Mouse (Mus musculus): ENCODE measurements at regions not wholly inside any gene's neighbourhood (a gene's known extent, or its start where the extent isn't known, plus 50 kb on each side); places are given as distances from the start of the nearest gene placed in this dataset.

DNA sequence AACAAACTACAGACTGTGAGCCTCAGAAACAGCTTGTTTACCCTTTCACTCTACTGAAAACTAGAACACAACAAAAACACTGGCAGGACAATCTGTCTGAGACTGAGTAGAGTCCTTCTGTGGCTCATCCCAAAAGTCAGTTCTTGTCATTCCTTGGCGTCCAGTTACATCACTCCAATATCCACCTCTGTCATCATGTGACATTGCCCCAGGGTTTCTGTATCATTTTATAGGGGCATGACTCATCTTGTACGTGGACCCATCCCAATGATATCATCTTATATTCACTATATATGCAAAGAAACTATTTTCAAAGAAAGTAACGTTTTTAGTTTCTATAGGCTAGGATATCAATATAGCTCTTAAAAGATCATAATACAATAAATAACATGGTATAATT is 152.3 kb downstream of the Dkk2 start:
- DNase-seq: no peak

DNA sequence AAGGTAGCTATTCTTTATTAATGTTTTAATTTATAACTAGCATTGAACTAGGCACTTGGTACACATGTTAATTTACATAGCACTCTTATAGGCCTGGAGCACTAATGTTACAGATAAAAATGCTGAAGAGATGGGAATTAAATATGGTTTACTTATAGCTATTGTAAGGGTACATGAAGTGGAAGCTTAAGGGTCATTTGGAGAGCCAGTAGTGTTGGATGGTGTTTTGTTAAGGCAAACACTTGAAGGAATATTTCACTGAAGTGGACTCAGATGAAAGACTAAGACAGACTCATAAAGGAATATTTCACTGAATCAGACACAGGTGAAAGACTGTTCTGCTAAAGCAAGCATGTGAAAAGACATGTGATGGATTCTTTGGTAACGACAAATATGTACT is 172.7 kb downstream of the Dkk2 start:
- no peak for DNase-seq

DNA sequence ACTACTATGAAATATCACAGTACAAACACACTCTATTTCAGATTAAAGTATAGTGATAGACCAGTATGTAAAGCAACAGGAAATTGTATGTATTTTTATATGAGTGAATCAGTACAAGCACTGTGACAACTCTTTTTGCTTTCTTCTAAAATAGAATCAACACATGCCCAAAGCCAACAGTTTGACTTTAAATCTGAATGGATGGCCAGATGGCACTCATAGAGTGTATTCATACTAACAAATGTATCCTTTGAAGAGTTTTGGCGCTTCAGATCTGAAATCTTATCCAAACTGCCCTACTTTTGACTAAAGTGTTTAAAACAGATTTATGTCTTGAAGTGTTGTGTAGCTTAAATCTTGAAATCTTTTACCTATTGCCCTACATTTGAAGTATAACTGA is 184.5 kb downstream of the Dkk2 start:
- DNase-seq: no peak

DNA sequence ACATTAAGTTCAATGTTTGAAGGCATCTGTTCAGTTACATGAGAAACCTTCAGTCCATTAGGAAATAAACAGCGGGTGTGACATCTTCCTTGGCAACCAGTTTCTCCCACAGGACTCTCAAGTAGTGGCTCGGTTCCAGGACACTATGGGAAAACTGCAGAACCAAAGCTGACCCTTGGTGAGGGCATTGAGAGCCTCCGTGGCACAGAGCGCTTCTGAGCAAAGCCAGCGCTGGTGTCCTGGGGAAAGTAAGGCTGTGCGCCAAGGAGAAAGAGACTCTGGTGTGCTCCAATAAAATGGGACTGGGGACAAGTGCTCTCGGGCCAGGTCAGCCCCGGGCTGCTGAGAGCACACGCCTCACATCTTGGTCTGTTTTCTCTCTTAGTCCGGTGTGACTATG is 189.7 kb downstream of the Dkk2 start:
- DNase-seq: no peak

DNA sequence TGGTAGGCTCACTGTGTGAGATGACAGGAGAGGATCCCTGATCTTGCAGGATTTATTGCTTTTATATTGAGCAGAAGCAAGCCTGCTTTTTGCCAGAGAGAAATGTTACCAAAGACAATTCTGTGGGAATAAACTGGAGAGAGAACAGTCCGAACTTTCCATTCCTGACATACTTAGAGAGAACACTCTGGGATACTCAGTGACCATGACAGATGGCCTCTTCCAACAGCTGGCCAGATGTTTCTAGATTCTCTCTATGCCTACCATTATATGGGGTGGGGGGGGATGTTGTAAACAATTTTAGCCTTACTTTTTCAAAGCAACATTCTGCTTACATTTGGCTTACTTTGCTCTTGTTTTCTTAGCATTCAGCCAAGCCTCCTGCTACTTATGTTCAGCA is 192.7 kb downstream of the Dkk2 start:
- no peak for DNase-seq

DNA sequence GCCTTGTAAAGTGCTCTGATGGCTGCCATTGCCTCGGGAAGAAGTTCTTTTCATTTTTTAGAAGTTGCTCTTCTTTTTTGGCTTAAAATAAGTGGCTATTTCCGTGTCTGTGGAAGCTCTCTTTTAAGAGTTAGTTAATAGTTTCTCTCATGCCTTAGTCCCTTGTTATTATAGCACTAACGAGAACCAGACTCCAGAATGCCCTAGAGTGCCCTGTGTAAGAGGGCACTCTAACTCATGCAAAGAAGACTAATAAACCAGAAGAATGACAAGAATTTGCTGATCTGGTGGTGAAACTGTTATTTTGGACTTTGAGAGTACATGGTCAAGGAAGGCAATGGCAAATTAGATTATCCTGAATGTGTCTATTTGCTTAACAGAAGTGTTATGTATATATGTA is 202.6 kb downstream of the Dkk2 start:
- no peak for DNase-seq

DNA sequence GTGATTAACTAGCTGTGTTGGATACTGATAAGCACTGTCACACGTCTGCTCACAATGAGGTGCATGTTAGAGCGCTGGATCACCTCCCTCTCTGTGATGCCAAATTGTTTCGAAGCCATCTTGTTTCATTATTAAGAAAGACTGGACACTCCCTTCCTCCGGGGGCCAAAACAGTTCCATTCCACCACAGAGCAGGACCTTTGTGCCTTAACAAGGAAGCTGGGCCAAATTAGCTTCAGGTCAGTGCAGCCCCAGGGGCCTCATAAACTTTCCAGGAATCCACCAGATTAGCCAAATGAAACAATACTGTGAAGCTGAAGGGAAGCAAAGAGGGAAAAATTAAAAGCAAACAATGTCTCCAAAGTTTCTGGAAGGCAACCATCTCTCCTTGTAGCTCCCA is 241.9 kb downstream of the Dkk2 start:
- no peak for DNase-seq

DNA sequence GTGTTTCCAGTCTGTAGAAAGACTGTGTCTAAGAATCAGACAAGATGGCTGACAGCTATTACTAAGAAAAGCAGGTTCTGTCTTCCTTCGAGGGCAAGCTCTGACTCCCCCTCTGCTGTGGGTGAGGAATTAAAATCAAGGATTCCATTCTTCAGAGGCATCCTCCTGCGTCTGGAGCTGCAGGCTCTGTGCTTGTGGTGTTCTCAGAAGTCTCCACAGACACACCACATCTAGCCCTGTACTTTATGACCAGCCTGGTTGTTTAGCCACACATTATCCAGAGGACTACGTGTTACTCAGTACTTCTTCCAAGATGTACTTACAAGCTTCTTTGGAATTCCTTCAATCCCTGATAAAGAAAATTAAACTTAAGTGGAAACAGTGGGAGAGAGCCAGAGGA is 258.5 kb downstream of the Dkk2 start:
- DNase-seq: no peak

DNA sequence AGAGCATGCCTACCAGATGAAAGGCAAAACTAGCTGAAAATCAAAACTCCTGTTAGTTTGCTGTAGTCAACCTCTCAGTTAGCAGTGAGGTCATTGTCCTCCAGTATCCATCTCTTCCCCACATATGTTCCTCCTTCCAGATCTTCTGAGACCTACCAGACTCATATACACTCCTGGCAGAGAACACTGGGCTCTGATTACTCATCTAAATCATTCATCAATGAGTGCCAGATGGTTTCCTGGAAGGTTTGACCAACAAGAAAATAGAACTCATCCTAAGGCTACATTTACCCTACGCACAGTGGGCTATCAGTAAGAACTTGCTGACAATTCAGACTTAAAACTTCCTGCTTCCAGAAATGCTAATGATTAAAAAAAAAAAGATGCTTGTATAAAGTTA is 260.8 kb downstream of the Dkk2 start:
- no peak for DNase-seq

DNA sequence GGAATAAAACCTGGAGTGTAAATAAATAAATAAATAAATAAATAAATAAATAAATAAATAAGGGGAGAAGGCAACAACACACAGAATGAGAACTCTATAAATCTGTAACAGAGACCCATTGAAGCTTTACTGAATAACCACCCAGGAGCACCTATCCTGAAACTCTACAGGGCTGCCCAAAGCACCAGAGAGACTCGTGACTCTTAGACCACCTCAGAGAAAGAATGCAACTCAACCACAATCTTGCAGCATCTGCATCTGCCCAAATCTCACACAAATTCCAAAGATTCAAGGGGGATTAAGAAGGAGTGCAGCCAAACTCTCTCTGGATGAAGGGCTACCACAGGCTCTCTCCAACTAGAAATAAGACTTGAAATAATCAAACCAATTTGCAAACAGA is 264.5 kb downstream of the Dkk2 start:
- DNase-seq: no peak

DNA sequence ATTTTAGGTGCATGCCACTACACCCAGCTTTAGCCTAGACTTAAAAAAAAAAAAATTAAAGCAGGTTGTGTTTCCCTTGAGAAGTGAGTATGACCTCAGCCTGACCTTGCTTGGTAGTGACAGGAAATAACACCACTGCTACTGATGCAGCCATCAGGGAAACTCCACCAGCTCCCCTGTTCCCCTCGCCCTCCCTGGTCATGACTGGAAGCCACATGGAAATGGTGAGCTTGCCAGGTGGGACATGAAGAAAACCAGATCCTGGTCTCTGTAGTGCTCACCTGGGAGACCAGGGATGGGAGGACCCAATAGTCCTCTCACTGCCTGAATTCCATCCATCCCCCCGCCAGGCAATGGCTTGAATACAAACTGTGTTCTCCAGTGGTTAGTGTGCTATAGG is 268.1 kb downstream of the Dkk2 start:
- DNase-seq: no peak

DNA sequence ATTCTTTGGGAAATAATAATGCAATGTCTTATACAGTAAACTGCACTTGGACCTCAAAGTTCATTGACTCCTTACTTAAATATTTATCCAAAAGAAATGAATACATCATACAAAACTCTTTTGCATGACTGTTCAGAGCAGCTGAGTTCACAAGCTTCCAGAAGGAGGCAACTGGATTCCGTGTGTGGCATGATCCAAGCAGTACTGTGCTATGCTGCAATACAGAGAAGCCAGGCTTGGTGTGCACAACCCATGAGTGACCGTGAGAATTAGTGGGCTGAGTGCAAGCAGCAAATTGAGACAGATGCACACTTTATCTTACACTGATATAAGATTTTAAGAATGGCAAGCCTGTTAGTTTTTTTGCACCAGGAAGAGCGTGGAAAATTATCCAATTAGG is 270.0 kb upstream of the Gimd1 start:
- no peak for DNase-seq

DNA sequence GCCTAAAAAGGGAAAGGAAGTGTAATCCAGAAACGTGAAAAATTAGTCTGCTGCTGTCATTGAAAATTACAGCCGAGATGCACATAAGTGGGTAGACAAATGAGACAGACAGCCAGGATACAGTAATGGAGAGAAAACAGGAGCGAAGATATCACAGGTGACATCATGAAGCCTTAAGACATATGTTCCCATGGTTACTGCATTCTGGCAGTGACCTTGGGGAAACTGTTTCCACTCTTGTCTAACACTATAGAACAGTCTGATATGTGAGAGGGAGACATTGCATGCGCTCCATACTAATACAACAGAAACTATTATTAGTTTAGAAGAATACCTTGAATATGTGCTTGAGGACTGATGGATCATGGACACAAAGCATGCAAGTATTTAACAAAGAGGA is 254.0 kb upstream of the Gimd1 start:
- no peak for DNase-seq

DNA sequence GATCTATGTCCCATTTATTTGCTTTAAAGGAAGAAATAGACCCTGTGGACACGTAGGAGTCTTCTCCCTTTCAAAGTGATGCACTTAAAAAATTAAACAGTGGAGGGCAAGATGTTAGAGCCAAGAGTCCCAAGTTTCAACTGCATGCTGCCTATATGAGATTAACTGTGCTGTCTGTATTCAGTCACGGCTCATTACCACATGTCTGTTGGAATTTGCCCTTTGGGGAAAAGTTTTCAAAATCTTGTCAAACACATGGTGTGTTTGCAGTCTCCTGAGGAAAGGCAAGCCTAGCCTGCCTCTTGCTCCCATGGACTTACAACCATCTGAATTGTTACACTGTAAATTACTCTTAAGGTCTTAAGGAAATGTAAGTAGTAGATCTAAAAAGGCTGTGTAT is 211.9 kb upstream of the Gimd1 start:
- DNase-seq: no peak

DNA sequence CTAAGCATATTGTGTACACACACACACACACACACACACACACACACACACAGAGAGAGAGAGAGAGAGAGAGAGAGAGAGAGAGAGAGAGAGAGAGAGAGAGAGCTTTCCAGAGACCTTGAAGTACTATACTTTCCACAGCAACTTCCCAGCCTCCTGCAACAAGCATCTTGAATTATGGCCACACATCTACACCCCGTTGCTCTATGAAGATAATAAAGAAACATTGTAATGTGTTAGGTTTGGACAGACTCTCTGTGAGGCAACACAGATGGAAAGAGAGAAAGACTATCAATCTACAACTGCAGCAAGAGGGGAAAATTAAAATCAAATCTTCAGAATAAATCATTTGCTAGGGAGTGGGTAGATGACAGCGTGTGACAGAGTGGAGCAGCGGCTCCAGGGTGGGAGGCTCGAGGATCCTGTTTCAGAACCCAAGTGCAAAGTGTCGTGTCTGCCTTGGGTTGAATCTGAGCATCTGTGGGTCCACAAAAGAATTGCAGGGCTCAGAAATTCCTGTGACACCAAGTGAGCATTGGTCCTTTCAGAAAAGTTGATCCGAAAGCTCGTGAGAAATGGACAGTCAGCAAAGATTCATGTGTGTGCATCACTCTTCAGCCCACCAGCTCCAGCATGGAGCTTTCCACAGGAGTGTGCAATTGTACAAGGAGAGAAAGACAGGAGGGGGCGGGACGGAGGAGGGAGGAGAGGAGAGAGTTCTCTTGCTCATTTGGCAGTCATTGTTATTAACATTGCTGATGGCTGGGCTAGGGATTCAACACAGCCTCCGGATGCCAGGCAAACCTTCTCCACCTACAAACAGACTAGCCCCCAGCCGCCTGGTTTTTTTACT is 203.6 kb upstream of the Gimd1 start:
- no peak for DNase-seq

DNA sequence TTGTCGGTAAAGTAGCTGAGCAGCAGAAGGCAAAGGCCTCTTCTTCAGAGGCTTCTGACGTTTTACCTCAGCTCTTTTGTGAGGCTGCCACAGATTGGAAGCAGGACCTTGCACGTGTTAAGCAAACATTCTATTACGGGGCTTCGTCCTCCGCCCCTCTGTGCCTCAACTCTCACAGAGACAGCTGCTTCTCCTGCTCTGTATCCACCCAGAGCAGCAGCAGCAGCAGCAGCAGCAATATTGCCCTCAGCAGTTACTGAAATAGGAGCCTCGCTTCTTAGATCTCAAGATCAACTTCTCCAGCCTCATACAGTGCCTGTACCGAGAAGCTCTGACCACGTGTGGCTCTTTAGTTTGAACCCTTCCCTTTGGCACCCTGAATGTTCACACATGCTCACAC is 202.4 kb upstream of the Gimd1 start:
- no peak for DNase-seq

DNA sequence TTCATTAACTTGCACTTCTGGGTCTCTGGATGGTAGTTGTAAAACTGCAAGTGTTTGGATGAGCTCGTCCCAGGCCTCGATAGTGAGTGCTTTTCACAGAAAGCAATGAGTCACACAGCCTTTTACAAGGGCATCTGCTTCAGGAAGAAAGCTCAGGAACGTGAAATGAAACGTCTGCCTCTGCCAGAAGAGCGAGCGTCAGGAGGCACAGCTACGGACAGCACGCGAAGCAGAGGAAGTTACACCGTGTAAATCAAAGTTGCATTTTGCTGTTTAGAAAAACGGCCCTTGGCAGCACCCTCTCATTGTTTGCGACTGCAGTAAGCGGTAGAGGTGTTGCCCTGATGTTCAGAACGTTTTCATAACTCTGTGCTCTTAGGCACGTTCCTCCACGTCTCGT is 201.5 kb upstream of the Gimd1 start:
- no peak for DNase-seq

DNA sequence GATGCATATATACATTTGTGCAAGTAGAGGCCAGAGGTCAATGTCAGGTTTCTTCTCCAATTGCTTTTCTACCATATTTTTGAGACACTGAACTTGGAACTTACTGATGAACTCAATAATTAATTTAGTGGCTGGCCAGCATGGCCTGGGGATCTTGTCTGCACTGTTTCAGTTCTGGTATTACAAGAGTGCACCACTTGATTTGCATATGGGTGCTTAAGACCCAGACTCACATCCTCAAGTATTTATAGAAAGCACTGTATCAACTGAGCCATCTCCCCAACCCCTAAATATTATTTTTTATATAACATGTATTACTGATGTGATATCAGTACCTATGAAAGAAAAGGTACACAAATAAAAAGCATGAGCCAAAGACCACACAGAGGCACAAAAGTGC is 197.8 kb upstream of the Gimd1 start:
- DNase-seq: no peak

DNA sequence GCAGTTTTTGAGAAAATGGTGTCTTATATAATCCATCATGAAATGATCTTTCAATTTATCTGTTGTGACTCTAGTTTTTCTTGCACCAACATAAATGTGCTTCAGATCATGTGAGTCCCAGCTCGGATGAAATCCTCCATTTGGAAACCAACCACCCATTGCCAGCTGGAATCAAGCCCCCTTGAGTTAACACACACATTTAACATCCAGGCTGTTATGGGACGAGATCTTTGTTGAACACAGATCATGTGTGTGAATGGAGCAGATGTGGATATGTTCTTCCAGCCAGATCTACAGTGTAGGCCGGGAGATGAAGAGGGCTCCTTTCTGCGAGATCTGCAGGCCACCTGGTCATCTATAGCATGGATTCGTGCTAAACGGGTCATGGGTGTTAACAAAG is 188.4 kb upstream of the Gimd1 start:
- DNase-seq: no peak

DNA sequence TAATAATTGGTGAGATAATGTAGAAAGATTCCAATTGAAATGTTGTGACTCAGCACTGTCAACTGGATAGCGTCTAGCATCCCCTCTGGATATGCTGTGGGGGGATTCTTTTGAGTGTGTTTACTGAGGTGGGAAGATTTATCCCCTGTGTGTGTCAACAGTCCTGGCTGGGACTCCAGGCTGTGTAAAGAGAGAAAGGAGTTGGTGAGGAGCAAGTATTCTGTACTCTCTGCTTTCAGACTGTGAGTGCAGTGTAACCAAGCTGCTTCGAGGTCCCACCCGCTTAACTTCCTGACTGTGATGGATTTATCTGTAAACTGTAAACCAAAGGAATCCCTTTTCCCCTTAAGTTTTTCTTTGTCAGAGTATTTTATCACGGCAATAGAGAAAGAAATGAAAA is 175.7 kb upstream of the Gimd1 start:
- DNase-seq: no peak

DNA sequence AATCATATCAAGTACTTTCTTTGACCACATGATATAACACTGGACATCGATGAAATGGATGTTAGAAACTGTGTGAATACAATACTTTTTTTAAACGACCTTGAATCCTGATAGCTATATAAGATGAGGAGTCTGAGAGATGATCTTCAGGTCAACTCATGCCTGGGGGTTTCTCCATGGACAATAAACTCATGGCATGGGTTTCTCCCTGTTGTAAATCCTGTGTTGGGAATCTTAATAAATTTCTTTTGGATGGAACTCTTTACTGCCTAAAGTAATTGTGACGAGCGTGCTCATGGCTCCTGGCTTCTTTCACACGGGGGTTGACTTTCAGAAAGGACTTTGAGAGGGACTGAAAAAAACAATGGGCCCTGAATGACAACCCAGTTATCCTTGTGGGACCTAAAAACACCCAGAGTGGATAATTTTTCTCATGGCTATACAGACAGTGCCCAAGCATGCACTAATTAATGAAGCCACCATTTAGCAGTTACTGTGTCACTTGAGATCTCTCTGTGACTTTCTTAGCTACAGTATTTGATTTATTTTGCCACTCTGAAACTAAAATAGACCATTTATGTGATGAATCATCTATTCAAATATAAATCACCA is 167.2 kb upstream of the Gimd1 start:
- no peak for DNase-seq

DNA sequence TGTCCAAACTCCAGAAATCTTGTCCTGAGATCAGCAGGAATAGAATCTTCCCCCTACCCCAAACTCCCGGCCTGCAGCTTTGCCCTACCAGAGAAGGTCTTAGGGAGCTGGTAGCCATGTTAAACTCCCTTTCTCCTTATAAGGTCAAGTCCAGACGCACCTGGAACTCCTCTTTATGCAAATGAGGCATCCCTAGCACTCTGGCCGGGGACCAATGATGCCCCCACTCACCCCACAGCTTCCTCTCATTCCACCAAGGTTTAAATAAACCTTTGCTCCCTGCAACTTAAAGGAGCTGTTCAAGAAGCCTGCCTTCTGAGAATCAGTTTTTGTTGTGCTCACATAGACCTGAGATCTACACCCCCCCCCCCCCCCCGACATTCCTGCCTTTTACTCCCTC is 158.6 kb upstream of the Gimd1 start:
- DNase-seq: no peak

DNA sequence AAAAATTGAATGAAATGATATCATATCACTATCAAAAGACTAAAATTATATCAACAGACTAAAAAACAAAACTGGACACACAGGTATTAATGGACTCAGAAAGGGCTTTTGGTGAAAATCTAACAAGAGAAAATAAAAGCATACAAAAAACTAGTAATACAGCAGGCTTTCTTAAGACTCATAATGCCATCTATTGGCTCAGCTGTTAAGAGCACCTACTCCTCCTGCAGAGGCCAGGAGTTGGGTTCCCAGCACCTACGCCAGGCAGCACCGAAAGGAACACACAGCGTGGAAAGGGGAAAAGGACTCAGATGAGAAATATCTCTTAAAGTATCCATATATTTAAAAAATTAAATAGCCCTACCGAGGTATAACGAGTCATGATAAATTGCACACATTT is 151.9 kb upstream of the Gimd1 start:
- DNase-seq: no peak

DNA sequence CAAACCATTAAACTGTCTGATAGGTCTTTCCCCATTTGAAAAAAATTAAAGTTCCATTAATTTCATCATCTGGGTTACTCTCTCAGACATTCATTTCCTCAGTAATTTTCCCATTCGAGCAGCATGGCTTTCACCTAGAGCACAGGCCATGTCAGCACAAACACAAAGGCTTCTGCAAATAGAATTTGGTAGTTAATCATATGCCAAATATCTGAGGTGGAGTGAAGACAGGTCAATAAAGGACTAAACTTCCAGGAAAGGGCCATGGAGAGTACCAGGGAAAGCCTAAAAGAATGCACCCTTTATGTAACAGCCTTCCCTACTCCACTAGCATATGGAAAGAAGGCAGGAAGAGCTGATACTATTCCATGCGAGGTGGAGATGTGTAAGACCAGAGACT is 150.3 kb upstream of the Gimd1 start:
- no peak for DNase-seq

DNA sequence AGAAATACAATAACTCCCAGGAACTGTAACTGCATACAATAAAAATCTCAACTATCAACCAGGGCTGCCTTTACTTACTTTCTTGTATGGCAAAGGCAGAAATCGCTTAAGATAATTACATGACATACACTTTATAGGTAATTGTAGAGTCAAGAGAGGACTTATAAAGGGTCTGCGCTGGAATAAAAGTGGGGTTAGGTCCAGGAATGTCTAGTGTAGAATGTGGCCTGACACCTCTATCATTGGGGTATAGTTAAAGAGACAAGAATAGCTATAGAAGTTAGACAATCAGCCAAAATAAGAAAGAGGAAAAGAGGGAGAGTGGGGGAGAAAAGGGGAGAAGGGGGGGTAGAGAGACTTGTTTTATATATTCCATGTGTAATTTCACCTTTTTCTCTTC is 144.8 kb upstream of the Gimd1 start:
- DNase-seq: no peak
